Mouse (Mus musculus): ENCODE measurements at regions not wholly inside any gene's neighbourhood (a gene's known extent, or its start where the extent isn't known, plus 50 kb on each side); places are given as distances from the start of the nearest gene placed in this dataset.

DNA sequence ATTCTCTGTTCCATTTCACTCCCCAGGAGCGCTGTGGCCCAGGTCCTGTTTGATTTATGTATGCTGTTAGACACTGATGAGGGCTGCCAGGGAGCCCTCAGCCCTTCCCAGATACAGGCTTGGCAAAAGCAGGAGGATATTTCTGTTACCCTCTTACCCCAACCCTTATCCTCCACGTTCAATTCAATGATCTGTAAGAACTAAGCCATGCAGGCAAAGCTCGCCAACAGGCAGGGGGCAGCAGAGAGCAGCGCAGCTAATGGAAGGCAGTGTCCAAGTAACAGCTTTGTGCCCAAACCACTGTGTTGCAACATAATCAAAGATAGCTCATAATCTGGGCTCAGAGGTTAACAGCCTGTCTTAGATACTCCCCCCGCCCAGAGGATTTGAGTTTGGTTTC, 166.8 kb upstream of the Eif4g2 start:
- intact Hi-C loops (cut with DNase I), result loop anchor here (1.0 to 10.0 kb wide), 2 partner anchors 545 to 720 kb away; no protein-coding TSS in a partner anchor

DNA sequence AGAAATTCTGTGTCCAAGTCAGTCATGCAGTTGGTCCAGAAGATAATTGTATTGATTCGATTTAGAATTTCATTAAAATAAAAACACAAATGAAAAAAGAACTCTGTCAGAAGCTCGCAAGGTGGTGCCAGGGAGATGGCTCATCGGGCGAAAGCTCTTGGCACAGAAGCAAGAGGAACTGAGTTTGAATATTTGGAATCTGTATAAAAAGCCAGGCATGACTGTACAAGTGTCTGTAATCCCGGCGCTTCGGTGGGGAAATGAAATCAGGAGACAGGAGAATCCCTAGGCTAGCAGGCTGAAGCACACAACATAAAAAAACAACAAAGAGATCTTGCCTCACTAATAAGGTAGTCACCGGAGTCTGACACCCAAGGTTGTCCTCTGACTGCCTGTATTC, 162.7 kb upstream of the Eif4g2 start:
- no peak for DNase-seq (ENCODE audit: low spot score)
- intact Hi-C loops (cut with DNase I), result loop anchor here (10.0 kb wide), 1 partner anchor 549 kb away; no protein-coding TSS in a partner anchor

More for the DNA sequence above, 166.8 kb upstream of the Eif4g2 start:
- peak; percentile 42 for DNase-seq (ENCODE audit: low spot score)

- no peak for DNase-seq (ENCODE audit: low spot score)
Measured at GRCm38 (mm10) chr7:111245067-111245466, 162.2 kb upstream of the Eif4g2 start.

GRCm38 (mm10) chr7:111243831-111244230, 161.0 kb upstream of the Eif4g2 start:
- no peak for DNase-seq (ENCODE audit: low spot score)
- intact Hi-C loops (cut with DNase I), result loop anchor here (1.0 to 10.0 kb wide), 3 partner anchors 62 to 551 kb away; no protein-coding TSS in a partner anchor

More at GRCm38 (mm10) chr7:111245067-111245466, 162.2 kb upstream of the Eif4g2 start:
- intact Hi-C loops (cut with DNase I), result loop anchor here (10.0 kb wide), 1 partner anchor 550 kb away; no protein-coding TSS in a partner anchor

- intact Hi-C loops (cut with DNase I), result loop anchor here (1.0 to 10.0 kb wide), 3 partner anchors 60 to 552 kb away; no protein-coding TSS in a partner anchor
- DNase-seq (ENCODE audit: low spot score), result no peak
Measured at GRCm38 (mm10) chr7:111242646-111243045, 159.8 kb upstream of the Eif4g2 start.

DNA sequence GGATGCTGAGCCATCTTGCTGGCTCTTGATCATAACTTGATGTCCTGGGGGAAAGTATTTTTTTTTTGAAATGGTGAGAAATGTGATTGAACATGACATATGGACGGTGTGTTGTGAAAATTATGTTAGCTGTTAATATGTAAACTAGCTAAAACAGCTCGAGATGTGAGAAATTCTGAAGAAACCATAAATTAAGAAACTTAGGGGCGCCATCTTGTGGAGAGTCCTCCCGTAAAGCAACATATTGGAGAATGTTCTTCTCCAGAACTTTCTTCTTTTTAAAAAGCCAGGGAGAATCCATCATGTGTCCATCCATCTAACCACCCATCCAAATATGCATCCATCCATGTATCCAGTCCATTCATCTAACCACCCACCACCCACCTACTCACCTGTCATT, 158.7 kb upstream of the Eif4g2 start:
- no peak for DNase-seq (ENCODE audit: low spot score)
- intact Hi-C loops (cut with DNase I), result loop anchor here (10.0 kb wide), 1 partner anchor 553 kb away; no protein-coding TSS in a partner anchor

DNA sequence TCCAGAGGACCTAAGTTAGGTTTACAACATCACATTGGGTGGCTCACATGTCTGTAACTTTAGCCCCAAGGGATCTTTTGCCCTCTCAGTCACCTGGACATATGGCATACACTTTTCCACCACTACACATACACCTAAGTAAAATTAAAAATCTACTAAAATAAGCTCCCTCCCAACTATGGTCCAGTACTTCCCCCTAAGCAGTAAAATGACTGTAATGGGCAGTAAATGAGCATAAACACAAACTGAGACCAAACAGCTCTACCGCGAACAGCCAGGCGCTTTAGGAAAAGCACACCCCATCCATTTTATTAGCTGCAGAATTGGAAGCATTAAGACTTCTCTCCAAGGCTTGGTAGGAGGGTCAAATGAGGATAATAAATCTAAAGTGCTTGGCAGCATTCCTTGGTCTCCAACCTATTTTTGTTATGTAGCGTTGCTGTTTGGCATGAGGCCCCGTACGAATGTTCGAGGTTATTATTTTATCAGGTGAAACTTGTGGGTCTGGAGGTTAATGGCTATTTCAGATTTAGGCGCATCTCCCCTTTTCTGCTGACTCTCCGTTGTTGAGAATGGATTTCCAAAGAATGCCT, 157.5 kb upstream of the Eif4g2 start:
- intact Hi-C loops (cut with DNase I), result loop anchor here (10.0 kb wide), 1 partner anchor 554 kb away; no protein-coding TSS in a partner anchor
- DNase-seq (ENCODE audit: low spot score), result no peak

DNA sequence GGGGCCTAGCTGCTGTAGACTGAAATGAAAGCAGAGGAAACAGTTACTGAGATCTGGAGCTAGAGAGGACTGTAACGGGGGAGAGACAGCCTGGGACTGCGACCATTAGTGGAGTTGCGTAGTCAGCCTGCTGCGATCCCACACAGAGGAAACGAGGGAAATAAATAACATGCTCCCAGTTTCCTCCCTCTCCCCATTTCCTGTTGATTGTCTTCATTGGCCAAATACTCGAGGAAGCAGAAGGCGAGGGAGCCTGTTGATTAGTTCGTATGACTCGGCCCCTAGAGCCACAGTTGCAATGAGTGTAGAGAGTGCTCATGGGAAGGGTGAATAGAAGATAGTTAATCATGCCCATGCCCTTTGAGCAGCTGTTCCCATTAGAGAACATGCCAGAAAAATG, 155.0 kb upstream of the Eif4g2 start:
- intact Hi-C loops (cut with DNase I), result no loop called here
- DNase-seq (ENCODE audit: low spot score), result no peak

DNA sequence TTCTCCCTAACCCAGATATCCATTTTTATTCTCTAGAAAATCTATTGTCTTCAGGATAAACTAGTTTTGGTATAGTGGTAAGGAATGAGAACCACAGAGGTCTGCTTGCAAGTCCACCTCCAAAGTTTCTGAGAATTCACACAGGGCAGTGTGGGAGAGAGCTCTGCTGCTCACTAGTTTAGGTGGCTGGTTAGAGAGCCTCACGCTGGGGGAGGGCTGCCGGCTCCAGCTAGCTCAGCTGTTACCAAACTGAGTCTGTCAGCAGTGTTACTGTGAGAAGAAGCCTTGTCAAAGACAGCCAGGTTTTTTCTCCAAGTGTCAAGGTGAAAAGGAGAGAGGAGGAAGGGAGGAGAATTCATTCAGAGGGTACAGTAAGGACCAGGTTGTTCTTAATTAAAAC, 147.8 kb upstream of the Eif4g2 start:
- DNase-seq (ENCODE audit: low spot score), result no peak

GRCm38 (mm10) chr7:111227082-111227481, 144.3 kb upstream of the Eif4g2 start:
- DNase-seq (ENCODE audit: low spot score), result no peak
- intact Hi-C loops (cut with DNase I), result no loop called here

More for the DNA sequence above, 147.8 kb upstream of the Eif4g2 start:
- intact Hi-C loops (cut with DNase I), result no loop called here

DNA sequence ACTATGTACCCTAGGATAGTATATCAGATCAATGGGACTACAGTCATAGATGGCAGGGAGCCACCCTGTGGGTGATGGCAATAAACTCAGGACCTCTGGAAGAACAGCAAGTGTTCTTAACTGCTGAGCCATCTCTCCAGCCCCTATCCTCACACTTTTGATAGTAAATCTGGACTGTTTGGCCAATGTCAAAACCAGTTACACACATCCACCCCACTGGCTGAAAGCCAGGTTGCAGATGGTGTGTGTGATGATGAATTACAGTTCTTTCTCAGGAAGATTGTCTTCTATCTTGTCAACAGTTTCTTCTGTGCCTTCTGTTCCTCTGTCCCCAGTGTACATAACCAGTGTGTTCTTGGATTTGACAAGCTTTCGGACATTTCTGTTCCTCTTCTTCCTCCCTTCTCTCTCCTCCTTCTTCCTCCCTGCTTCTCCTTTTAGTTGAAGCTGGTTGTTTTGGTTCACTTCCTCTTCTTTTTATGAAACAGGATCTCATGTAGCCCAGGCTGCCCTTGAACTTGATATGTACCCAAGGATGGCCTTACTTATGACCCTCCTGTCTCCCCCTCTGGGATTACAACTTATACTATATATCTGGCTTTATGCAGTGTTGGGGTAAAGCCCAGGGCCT, 143.3 kb upstream of the Eif4g2 start:
- intact Hi-C loops (cut with DNase I), result no loop called here
- no peak for DNase-seq (ENCODE audit: low spot score)

DNA sequence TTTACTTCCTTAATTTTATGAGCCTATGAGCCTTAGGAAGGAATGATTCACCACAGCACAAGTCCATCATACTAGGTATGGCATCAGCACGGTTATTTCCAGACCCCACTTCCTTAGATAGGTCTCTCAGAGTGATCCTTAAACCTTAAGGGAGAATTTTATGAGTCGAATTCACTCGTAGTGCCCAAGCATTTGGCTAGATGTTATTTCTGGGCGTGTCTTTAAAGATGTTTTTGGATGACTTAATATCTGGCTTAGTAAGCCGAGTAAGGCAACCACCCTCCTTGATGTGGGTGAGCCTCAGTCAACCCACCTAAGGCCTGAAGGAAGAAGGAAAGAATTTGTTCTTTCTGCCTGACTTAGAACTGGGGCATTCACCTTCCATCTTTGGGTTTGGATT, 132.8 kb upstream of the Eif4g2 start:
- intact Hi-C loops (cut with DNase I), result no loop called here
- DNase-seq (ENCODE audit: low spot score), result no peak

GRCm38 (mm10) chr7:111214226-111214906, 131.5 kb upstream of the Eif4g2 start:
- intact Hi-C loops (cut with DNase I), result no loop called here
- DNase-seq (ENCODE audit: low spot score), result no peak

GRCm38 (mm10) chr7:111212188-111212587, 129.4 kb upstream of the Eif4g2 start:
- intact Hi-C loops (cut with DNase I), result no loop called here

GRCm38 (mm10) chr7:111211641-111212040, 128.8 kb upstream of the Eif4g2 start:
- no peak for DNase-seq (ENCODE audit: low spot score)
- intact Hi-C loops (cut with DNase I), result no loop called here

More at GRCm38 (mm10) chr7:111212188-111212587, 129.4 kb upstream of the Eif4g2 start:
- no peak for DNase-seq (ENCODE audit: low spot score)

DNA sequence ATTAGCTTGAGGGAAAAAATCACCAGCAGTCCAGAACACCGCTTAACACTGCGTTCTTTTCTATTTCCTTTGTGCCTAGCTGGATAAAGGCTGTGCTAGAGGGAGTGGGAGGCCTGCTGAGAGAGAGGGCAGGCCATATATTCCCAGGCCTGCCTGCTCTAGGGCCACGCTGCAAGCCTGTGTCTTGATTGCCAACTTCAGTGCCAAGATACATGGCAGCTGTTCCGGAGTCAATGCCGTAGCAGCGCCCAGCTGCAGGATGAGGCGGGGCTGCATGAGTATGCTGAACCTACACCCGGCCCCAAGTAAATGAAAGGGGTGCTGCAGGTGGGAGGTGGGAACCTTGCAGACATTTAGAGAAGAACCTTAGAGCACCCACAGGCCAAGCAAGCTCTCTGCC, 127.5 kb upstream of the Eif4g2 start:
- intact Hi-C loops (cut with DNase I), result no loop called here
- no peak for DNase-seq (ENCODE audit: low spot score)

DNA sequence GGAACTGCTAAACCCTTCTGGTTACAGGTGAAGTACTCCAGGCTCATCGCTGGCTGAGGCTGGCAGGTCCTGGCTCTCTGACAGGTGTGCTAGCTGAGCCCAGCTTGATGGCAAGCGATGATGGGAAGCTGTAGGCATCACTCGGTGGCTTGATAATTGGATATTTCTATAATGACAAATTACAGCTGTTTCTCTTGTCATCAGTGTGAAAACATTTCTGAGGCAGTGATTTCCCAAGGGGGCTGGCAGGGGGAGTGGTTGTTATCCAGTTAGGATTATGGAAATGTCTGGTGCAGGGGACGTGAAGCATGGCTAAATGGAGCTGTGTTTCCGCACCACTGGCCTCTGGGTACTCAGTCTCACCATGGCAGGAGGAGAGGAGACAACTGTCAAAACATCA, 123.0 kb upstream of the Eif4g2 start:
- intact Hi-C loops (cut with DNase I), result no loop called here

GRCm38 (mm10) chr7:111198608-111199355, 116.0 kb upstream of the Eif4g2 start:
- intact Hi-C loops (cut with DNase I), result no loop called here

More for the DNA sequence above, 123.0 kb upstream of the Eif4g2 start:
- no peak for DNase-seq (ENCODE audit: low spot score)

GRCm38 (mm10) chr7:111191674-111192073, 108.8 kb upstream of the Eif4g2 start:
- no peak for DNase-seq (ENCODE audit: low spot score)
- intact Hi-C loops (cut with DNase I), result no loop called here

More at GRCm38 (mm10) chr7:111198608-111199355, 116.0 kb upstream of the Eif4g2 start:
- no peak for DNase-seq (ENCODE audit: low spot score)

DNA sequence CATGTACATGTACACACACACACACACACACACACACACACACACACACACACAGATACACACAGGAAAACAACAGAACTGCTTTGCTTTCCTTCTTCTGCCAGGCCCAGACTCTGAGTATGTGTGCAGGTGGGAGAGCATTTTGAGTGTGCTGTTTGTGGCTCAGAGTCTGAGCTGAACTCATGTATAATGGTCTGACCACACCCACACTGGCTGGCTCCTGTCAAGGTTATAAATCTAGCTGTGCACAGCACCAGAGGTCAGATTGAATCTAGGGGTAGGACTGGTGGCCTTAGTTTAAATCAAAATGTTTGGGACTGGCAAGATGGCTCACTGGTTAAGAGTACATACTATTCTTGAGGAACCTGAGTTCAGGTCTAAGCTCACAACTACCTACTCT, 108.4 kb upstream of the Eif4g2 start:
- intact Hi-C loops (cut with DNase I), result no loop called here
- DNase-seq (ENCODE audit: low spot score), result no peak

Measured in heart, postnatal 25 days (tissue).